Mouse (Mus musculus) yolk sac, embryonic 10.5 days (tissue): ENCODE results near the gene Vmn1r119.
"Not testable (repeated sequence)": the region's sequence is repeated elsewhere in the genome, so short reads cannot be mapped to it uniquely, and the experiment has no call there.

Source experiments
- DNase-seq: peaks from one replicate; pipeline ENCODE4 v3.0.0-alpha.2; 2017; ENCODE audit warnings: low spot score

Vmn1r119 gene

GRCm38 (mm10) chr7:21012355-21012754 is at the start of gene Vmn1r119:
Gene Vmn1r119 (minus strand): TSS chr7:21012455.
- not testable (repeated sequence) for DNase-seq

GRCm38 (mm10) chr7:21053684-21054083 is 41.4 kb upstream of the Vmn1r119 start, which contains the start of gene Vmn1r120:
Gene Vmn1r120 (minus strand): TSS chr7:21053784.
- not testable (repeated sequence) for DNase-seq
